Comparison of ENCODE assay signal across 15 mouse cellular contexts in genomic region chr15:80598750-80599149, GRCm38 (mm10). TPM values are rescaled to one million over a fixed set of nuclear protein-coding genes. Genes with fewer than 3 reads are reported as not detected.
A peak's percentile ranks its signal among the peaks of the same experiment; 100 is the strongest.
DNase-seq lines count a peak whose midpoint lies in the region; ATAC-seq lines count a peak whose summit lies in the region.
"Had no signal": no experiment of that assay in that cellular context is flagged by ENCODE, and none has a peak within 500 bp of the region (broad histone marks: within the 10 kb centered on the region; RNA-seq: fewer than 3 reads in every experiment).

No protein-coding gene starts in this region.

- no peak overlapping the region for H3K9ac ChIP-seq in heart, embryonic 13.5 days
- no peak overlapping the region for H3K9ac ChIP-seq in liver, embryonic 11.5 days (ENCODE audit: low read depth, low read length)
- H3K9ac ChIP-seq in liver, embryonic 12.5 days, result no peak overlapping the region
- H3K9ac ChIP-seq in hindbrain, embryonic 11.5 days (ENCODE audit: low read depth, low read length), result no peak overlapping the region

- H3K27me3 ChIP-seq in heart, embryonic 13.5 days (replicated peaks), result peaks cover 8% of the 10 kb centered on the region; the same call in 1 of the 2 replicates
- H3K27me3 ChIP-seq in liver, embryonic 11.5 days (replicated peaks; ENCODE audit: control insufficient read depth, insufficient read depth, low read length), result no peaks in the 10 kb centered on the region
- peaks cover 24% of the 10 kb centered on the region; the same call in 1 of the 2 replicates for H3K27me3 ChIP-seq in liver, embryonic 12.5 days (replicated peaks)
- H3K27me3 ChIP-seq in hindbrain, embryonic 11.5 days (ENCODE audit: control insufficient read depth, insufficient read depth, low read length), result no peaks in the 10 kb centered on the region

- no peaks in the 10 kb centered on the region for H3K9me3 ChIP-seq in heart, embryonic 13.5 days
- no peaks in the 10 kb centered on the region for H3K9me3 ChIP-seq in liver, embryonic 11.5 days (ENCODE audit: control insufficient read depth, low read length)
- no peaks in the 10 kb centered on the region for H3K9me3 ChIP-seq in liver, embryonic 12.5 days (replicated peaks)
- no peaks in the 10 kb centered on the region for H3K9me3 ChIP-seq in hindbrain, embryonic 11.5 days (ENCODE audit: control insufficient read depth, low read length)

- DNase-seq in heart, adult 9 months (ENCODE audit: low spot score in 2 of 2), result no peak
- no peak for DNase-seq in liver, embryonic 11.5 days (ENCODE audit: low spot score)
- DNase-seq in liver, result no peak
- peak; percentile 74 for DNase-seq in T-cell, adult 2 months (ENCODE audit: low spot score)
- no peak for DNase-seq in hindbrain, embryonic 11.5 days (ENCODE audit: low spot score)
- DNase-seq in spleen, postnatal 10 days (ENCODE audit: low spot score in 2 of 2), result no peak
- DNase-seq: cerebellum, adult 8-10 months; right cerebral cortex, postnatal 25 days had no signal

- ATAC-seq in heart, embryonic 13.5 days (ENCODE audit: extremely low read depth, insufficient number of reproducible peaks, low FRiP score, low TSS enrichment), result no peak
- ATAC-seq in liver, embryonic 11.5 days (replicated peaks; ENCODE audit: low FRiP score), result no peak
- no peak for ATAC-seq in liver, embryonic 12.5 days
- no peak for ATAC-seq in hindbrain, embryonic 11.5 days (ENCODE audit: low FRiP score)
- ATAC-seq: hindbrain, embryonic 16.5 days; midbrain, embryonic 16.5 days had no signal

- no peak overlapping the region for H3K27ac ChIP-seq in heart, embryonic 13.5 days (replicated peaks)
- H3K27ac ChIP-seq in liver, embryonic 11.5 days (ENCODE audit: low read depth, low read length), result no peak overlapping the region
- 0 out of 2 replicates have a peak overlapping the region, but pooled peaks have one; percentile 2 for H3K27ac ChIP-seq in liver, embryonic 12.5 days
- no peak overlapping the region for H3K27ac ChIP-seq in hindbrain, embryonic 11.5 days (ENCODE audit: low read depth, low read length)
- H3K27ac ChIP-seq: macrophage had no signal

- WGBS in heart, embryonic 13.5 days, result 66% methylated on average over 12 of the region's 12 CpGs
- 70% methylated on average over 12 of the region's 12 CpGs for whole genome bisulfite sequencing in liver, embryonic 11.5 days
- 67% methylated on average over 12 of the region's 12 CpGs for WGBS in liver, embryonic 12.5 days (ENCODE audit: insufficient replicate concordance)
- 72% methylated on average over 12 of the region's 12 CpGs for WGBS in hindbrain, embryonic 11.5 days

- H3K4me3 ChIP-seq in heart, embryonic 13.5 days, result peak overlapping the region; percentile 28; the same call in 1 of the 2 replicates
- H3K4me3 ChIP-seq in liver, embryonic 11.5 days (ENCODE audit: low read depth, low read length), result no peak overlapping the region; the same call in 1 of the 2 replicates
- H3K4me3 ChIP-seq in liver, embryonic 12.5 days, result peak overlapping the region; percentile 42
- no peak overlapping the region for H3K4me3 ChIP-seq in hindbrain, embryonic 11.5 days (ENCODE audit: low read depth, low read length)

- peaks cover 22% of the 10 kb centered on the region for H3K4me1 ChIP-seq in heart, embryonic 13.5 days
- H3K4me1 ChIP-seq in liver, embryonic 11.5 days (replicated peaks; ENCODE audit: control insufficient read depth, insufficient read depth, low read length), result peaks cover 5% of the 10 kb centered on the region
- peaks cover 25% of the 10 kb centered on the region for H3K4me1 ChIP-seq in liver, embryonic 12.5 days
- H3K4me1 ChIP-seq in hindbrain, embryonic 11.5 days (replicated peaks; ENCODE audit: control insufficient read depth, insufficient read depth, low read length), result no peaks in the 10 kb centered on the region

- peak overlapping the region; percentile 62 for H3K4me2 ChIP-seq in heart, embryonic 13.5 days
- peak overlapping the region; percentile 52 for H3K4me2 ChIP-seq in liver, embryonic 11.5 days
- H3K4me2 ChIP-seq in liver, embryonic 12.5 days, result peak overlapping the region; percentile 70
- H3K4me2 ChIP-seq in hindbrain, embryonic 11.5 days (replicated peaks; ENCODE audit: low read depth, low read length), result no peak overlapping the region

- H3K36me3 ChIP-seq in heart, embryonic 13.5 days, result no peaks in the 10 kb centered on the region
- H3K36me3 ChIP-seq in liver, embryonic 11.5 days (ENCODE audit: control insufficient read depth, insufficient read depth, low read length), result no peaks in the 10 kb centered on the region
- H3K36me3 ChIP-seq in liver, embryonic 12.5 days, result no peaks in the 10 kb centered on the region
- H3K36me3 ChIP-seq in hindbrain, embryonic 11.5 days (ENCODE audit: control insufficient read depth, insufficient read depth, low read length), result no peaks in the 10 kb centered on the region

RNA-seq across cellular contexts. Expression of gene Grap2, which starts 26.4 kb away (rescaled TPM):
- 4.9 and 8.8 TPM in 2 replicates for polyA plus RNA-seq in heart, embryonic 13.5 days (2015; fragmentation: Nextera tagmentation; extraction: Ambion mirVana)
- 15.7 and 19.1 TPM in 2 replicates for polyA plus RNA-seq in liver, embryonic 11.5 days (2014; fragmentation: Nextera tagmentation; extraction: Ambion mirVana)
- 28.9 and 29.0 TPM in 2 replicates for polyA plus RNA-seq in liver, embryonic 12.5 days (2016; fragmentation: Nextera tagmentation; extraction: Ambion mirVana)
- polyA plus RNA-seq in hindbrain, embryonic 11.5 days (2014; fragmentation: Nextera tagmentation; extraction: Ambion mirVana), result 3.0 and 3.9 TPM in 2 replicates

RNA-seq across cellular contexts. Expression of gene Enthd1, which starts 33.8 kb away (rescaled TPM):
- not detected in 2 replicates for polyA plus RNA-seq in heart, embryonic 13.5 days (2015; fragmentation: Nextera tagmentation; extraction: Ambion mirVana)
- not detected in 2 replicates for polyA plus RNA-seq in liver, embryonic 11.5 days (2014; fragmentation: Nextera tagmentation; extraction: Ambion mirVana)
- not detected in 2 replicates for polyA plus RNA-seq in liver, embryonic 12.5 days (2016; fragmentation: Nextera tagmentation; extraction: Ambion mirVana)
- polyA plus RNA-seq in hindbrain, embryonic 11.5 days (2014; fragmentation: Nextera tagmentation; extraction: Ambion mirVana), result not detected in 2 replicates
- polyA plus RNA-seq: brain, embryonic 14.5 days; hindbrain, embryonic 16.5 days; macrophage; midbrain, embryonic 16.5 days; stomach, embryonic 14.5 days had no signal

Comparison
In these comparisons a context has a peak if more than half of its experiments do, and no peak if none do; other contexts are left out.
1. H3K4me3 ChIP-seq: peak in heart, embryonic 13.5 days (single experiment) and liver, embryonic 12.5 days (single experiment); none in liver, embryonic 11.5 days (single experiment) and hindbrain, embryonic 11.5 days (single experiment).